Mouse (Mus musculus) testis, adult 2 months (tissue): ENCODE results near the gene Aste1. TPM values are rescaled to one million over a fixed set of nuclear protein-coding genes. Genes with fewer than 3 reads are reported as not detected.

ENCODE experiments used
- H3K27ac ChIP-seq: fragments of 200-500 bp; 2 replicates; pipeline ENCODE4 v1.5.1; 2012; ENCODE audit warnings: low read depth, low read length; ENCODE audit not compliant: control insufficient read depth, insufficient read depth
- H3K27me3 ChIP-seq: fragments of 200-500 bp; 2 replicates; pipeline ENCODE4 v1.6.1; 2012; ENCODE audit warnings: mild to moderate bottlenecking, low read length, moderate library complexity; ENCODE audit not compliant: control insufficient read depth, insufficient read depth
- H3K36me3 ChIP-seq: fragments of 200-500 bp; 2 replicates; pipeline ENCODE4 v1.6.1; 2012; ENCODE audit warnings: mild to moderate bottlenecking, low read length; ENCODE audit not compliant: control insufficient read depth, insufficient read depth
- H3K4me1 ChIP-seq: fragments of 200-500 bp; 2 replicates; pipeline ENCODE4 v1.6.1; 2012; ENCODE audit warnings: low read length; ENCODE audit not compliant: control insufficient read depth, insufficient read depth
- H3K4me3 ChIP-seq: fragments of 200-500 bp; 2 replicates; pipeline ENCODE4 v1.5.1; 2012; ENCODE audit warnings: low read depth, mild to moderate bottlenecking, low read length, moderate library complexity, mixed read lengths; ENCODE audit not compliant: control insufficient read depth
- CTCF ChIP-seq: fragments of 200-500 bp; IDR thresholded peaks from 2 replicates; pipeline ENCODE4 v1.5.1; 2012; ENCODE audit warnings: low read depth, mild to moderate bottlenecking, inconsistent platforms, low read length, moderate library complexity; ENCODE audit not compliant: control insufficient read depth, insufficient read depth, insufficient replicate concordance
- POLR2A ChIP-seq: fragments of 200-500 bp; IDR thresholded peaks from 2 replicates; pipeline ENCODE4 v1.6.1; 2012; ENCODE audit warnings: low read depth, mild to moderate bottlenecking, inconsistent platforms, low read length, moderate library complexity; ENCODE audit not compliant: control insufficient read depth
- polyA plus RNA-seq: library from polyadenylated mRNA; depleted of rRNA; stranded (reverse); fragments of >200 nt; gene quantifications from 2 replicates; pipeline ENCODE4 v1.2.3, GENCODE M21; 2012; rRNA removed

Aste1 gene
- polyA plus RNA-seq, 1 experiment, result 77.8 TPM

DNA sequence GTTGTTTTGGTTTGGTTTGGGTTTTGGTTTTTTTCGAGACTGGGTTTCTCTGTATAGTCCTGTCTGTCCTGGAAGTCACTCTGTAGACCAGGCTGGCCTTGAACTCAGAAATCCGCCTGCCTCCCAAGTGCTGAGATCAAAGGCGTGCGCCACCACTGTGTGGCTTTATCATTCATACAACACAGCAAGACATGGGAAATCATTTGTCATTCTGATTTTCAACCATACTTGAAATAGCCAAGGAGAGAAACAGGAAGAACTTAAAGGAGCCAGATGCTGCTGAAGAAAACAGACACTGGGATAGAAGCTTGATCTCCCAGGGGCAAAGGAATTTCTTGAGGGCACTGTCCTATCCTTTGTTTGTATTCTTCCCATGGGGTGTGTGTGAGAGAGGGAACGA is 4.6 kb upstream of the Aste1 start:
- Histone ChIP-seq H3K4me1 (no peaks in the 10 kb centered on the region), H3K27ac (no peak overlapping the region), H3K36me3 (no peaks in the 10 kb centered on the region; the same call in 1 of the 2 replicates), H3K4me3 (peak overlapping the region; percentile 85), H3K27me3 (no peaks in the 10 kb centered on the region)
- TF ChIP-seq POLR2A (no peak), CTCF (no peak)

DNA sequence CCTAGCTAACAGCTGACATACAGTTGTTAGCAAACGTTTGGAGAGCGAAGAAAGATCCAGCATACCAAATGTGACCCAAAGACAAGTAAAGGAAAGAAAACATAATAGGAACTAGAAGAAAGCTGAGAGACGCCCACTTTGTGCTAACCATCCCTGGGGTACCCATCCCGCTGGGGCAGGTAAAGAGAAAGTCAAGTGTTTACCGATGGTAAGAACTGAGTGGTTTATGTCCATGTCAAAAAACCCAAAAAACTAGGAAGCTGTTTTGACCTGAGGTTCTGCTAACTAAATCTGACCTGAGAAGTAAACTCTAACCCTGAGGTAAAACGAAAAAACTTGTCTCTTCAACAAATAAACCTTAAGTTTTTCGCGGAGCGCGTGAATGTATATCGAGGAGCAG is 472 bp upstream of the Aste1 start:
- H3K4me1 ChIP-seq, result no peaks in the 10 kb centered on the region; the same call in 1 of the 2 replicates
- peak overlapping the region; percentile 93 for H3K4me3 ChIP-seq
- H3K27me3 ChIP-seq, result no peaks in the 10 kb centered on the region
- peaks cover 6% of the 10 kb centered on the region for H3K36me3 ChIP-seq
- TF ChIP-seq POLR2A (no peak), CTCF (no peak)
- peak overlapping the region; percentile 99 for H3K27ac ChIP-seq

DNA sequence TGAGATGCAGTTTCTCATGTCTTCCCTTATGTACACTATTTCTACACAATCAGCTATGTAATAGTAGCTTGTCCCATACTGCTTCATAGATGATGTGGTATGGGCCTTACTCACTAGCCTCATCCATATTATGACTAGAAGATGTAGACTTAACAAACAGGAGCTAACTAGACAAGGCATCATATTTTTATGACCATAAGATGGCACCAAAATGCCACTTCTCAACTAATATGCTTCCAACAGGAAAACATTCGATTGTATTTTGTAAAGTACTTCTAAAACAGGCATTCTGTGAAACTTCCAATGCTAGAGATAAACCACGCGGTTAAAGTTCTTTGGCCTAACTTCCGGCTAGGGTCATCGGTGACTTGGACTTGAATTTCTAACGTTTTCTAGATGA is 13.4 kb downstream of the Aste1 start:
- Histone ChIP-seq H3K36me3 (no peaks in the 10 kb centered on the region), H3K4me3 (no peak overlapping the region), H3K27me3 (no peaks in the 10 kb centered on the region), H3K4me1 (no peaks in the 10 kb centered on the region), H3K27ac (no peak overlapping the region)
- no peak for TF ChIP-seq CTCF
- TF ChIP-seq POLR2A, result no peak

DNA sequence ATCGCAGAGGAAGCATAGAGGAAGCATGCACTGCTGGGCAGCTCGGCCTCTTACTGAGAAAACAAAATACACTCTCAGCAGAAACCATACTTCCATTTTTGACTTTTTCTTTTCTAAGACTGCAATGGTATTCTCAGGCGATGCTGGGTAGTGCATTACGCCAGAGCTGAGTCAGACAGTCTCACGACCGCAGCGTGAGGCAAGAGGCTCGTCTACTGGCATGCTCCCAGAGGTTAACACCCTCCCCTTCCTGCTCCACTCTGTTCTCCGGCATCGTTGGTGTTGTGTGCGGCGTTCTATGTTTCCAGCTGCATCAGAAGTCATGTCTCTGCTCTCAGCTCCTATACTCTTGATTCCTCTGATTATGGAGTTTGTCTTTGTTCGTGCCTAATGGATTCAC is 63.8 kb downstream of the Aste1 start:
- H3K36me3 ChIP-seq, result peaks cover 1% of the 10 kb centered on the region
- TF ChIP-seq CTCF (no peak), POLR2A (no peak)

DNA sequence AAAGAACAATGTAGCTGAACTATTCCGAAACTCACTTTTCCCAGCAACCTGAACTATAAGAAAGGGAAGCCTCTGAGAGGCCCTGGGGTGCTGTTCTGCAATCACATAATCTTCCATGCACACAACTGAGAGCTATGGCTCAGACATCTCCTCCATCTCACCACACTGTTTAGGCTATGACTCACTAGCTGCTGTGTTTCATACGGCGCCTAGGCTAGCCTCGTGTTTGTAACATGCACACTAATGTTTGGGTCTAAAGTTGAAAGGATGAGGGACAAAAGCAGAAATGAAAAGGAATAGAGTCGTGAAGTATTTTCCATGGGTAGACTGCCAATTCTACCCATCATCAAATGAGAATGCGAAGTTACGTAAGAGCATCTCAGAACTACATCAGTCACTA is 66.3 kb downstream of the Aste1 start:
- TF ChIP-seq CTCF (no peak), POLR2A (no peak)
- Histone ChIP-seq H3K4me3 (no peak overlapping the region), H3K36me3 (peaks cover 1% of the 10 kb centered on the region), H3K4me1 (no peaks in the 10 kb centered on the region), H3K27ac (no peak overlapping the region), H3K27me3 (no peaks in the 10 kb centered on the region)

More for the DNA sequence above, 63.8 kb downstream of the Aste1 start:
- Histone ChIP-seq H3K4me1 (no peaks in the 10 kb centered on the region), H3K27me3 (no peaks in the 10 kb centered on the region), H3K4me3 (no peak overlapping the region), H3K27ac (no peak overlapping the region)

Other genes starting within 250 kb of the Aste1 start
- 10.1 and 10.9 TPM in 2 replicates for gene Nek11, start 132 bp downstream of the Aste1 start, polyA plus RNA-seq
- gene Atp2c1, start 131.9 kb downstream of the Aste1 start, polyA plus RNA-seq, result 36.7 and 42.2 TPM in 2 replicates
- gene Pik3r4, start 247.6 kb downstream of the Aste1 start, polyA plus RNA-seq, result 8.2 and 8.6 TPM in 2 replicates